ENCODE assay signal across 16 mouse cellular contexts in genomic region chr5:125507582-125507981, GRCm38 (mm10). TPM values are rescaled to one million over a fixed set of nuclear protein-coding genes. Genes with fewer than 3 reads are reported as not detected.
DNase-seq lines count a peak whose midpoint lies in the region; ATAC-seq and TF ChIP-seq lines count a peak whose summit lies in the region.
"Had no signal": no experiment of that assay in that cellular context is flagged by ENCODE, and none has a peak within 500 bp of the region (broad histone marks: within the 10 kb centered on the region; RNA-seq: fewer than 3 reads in every experiment).

No protein-coding gene starts in this region.

- in situ Hi-C loops in ES-E14 (cut with MboI; ENCODE audit: low sequenced_read_pairs in 2 of 2, unreplicated experiment in 2 of 2) = no loop called here

- WGBS in lung, embryonic 14.5 days = 92% methylated on average over 9 of the region's 9 CpGs
- WGBS in liver, embryonic 14.5 days (ENCODE audit: insufficient replicate concordance) = 77% methylated on average over 9 of the region's 9 CpGs

- no peak for TF ChIP-seq EP300 in liver, embryonic 14.5 days (IDR thresholded peaks at IDR 0.05; ENCODE audit: low read depth)

- H3K9ac ChIP-seq in lung, embryonic 14.5 days = no peak overlapping the region
- no peak overlapping the region for H3K9ac ChIP-seq in ES-E14 (ENCODE audit: insufficient read depth, low read depth, low read length, poor library complexity, severe bottlenecking)
- H3K9ac ChIP-seq in liver, embryonic 14.5 days (replicated peaks) = no peak overlapping the region
- H3K9ac ChIP-seq: heart, embryonic 15.5 days; midbrain, embryonic 12.5 days; neural tube, embryonic 13.5 days had no signal

- intact Hi-C loops in gastrocnemius, adult 2 months (cut with DNase I) = no loop called here

- ATAC-seq in lung, embryonic 14.5 days (ENCODE audit: insufficient read depth) = no peak
- no peak for ATAC-seq in liver, embryonic 14.5 days (ENCODE audit: insufficient read depth)

- peaks cover 60% of the 10 kb centered on the region; the same call in 1 of the 2 replicates for H3K36me3 ChIP-seq in lung, embryonic 14.5 days (ENCODE audit: insufficient read depth)
- peaks cover 12% of the 10 kb centered on the region; the same call in 1 of the 2 replicates for H3K36me3 ChIP-seq in ES-E14 (ENCODE audit: control insufficient read depth, insufficient read depth, low read length, poor library complexity, severe bottlenecking)
- no peaks in the 10 kb centered on the region for H3K36me3 ChIP-seq in liver, embryonic 14.5 days (replicated peaks; ENCODE audit: control insufficient read depth, insufficient read depth, low read depth)

- no peak overlapping the region for H3K4me3 ChIP-seq in gastrocnemius, adult 2 months
- H3K4me3 ChIP-seq in lung, embryonic 14.5 days (ENCODE audit: low read depth, low read length) = no peak overlapping the region
- H3K4me3 ChIP-seq in ES-E14 (ENCODE audit: insufficient read depth in 1 of 2, low read depth in 1 of 2, low read length in 2 of 2, poor library complexity in 1 of 2, severe bottlenecking in 1 of 2) = no peak overlapping the region
- no peak overlapping the region for H3K4me3 ChIP-seq in liver, embryonic 14.5 days (ENCODE audit: insufficient read depth in 1 of 2, low read depth in 2 of 2, low read length in 2 of 2)
- H3K4me3 ChIP-seq: forebrain, embryonic 10.5 days; heart, embryonic 15.5 days; midbrain, embryonic 12.5 days; neural tube, embryonic 13.5 days had no signal

- no peak overlapping the region for H3K27ac ChIP-seq in gastrocnemius, adult 2 months
- no peak overlapping the region for H3K27ac ChIP-seq in lung, embryonic 14.5 days (ENCODE audit: low read depth)
- H3K27ac ChIP-seq in ES-E14 (ENCODE audit: insufficient read depth, low read depth, low read length, poor library complexity, severe bottlenecking) = no peak overlapping the region; the same call in 1 of the 2 replicates
- H3K27ac ChIP-seq in liver, embryonic 14.5 days = no peak overlapping the region
- H3K27ac ChIP-seq: forebrain, embryonic 10.5 days; heart, embryonic 15.5 days; midbrain, embryonic 12.5 days; neural tube, embryonic 13.5 days had no signal

- H3K27me3 ChIP-seq in lung, embryonic 14.5 days (ENCODE audit: insufficient read depth, low read length) = no peaks in the 10 kb centered on the region
- H3K27me3 ChIP-seq in liver, embryonic 14.5 days (ENCODE audit: control insufficient read depth, insufficient read depth, low read length) = no peaks in the 10 kb centered on the region
- H3K27me3 ChIP-seq: heart, embryonic 15.5 days; midbrain, embryonic 12.5 days; neural tube, embryonic 13.5 days had no signal

- H3K4me2 ChIP-seq in lung, embryonic 14.5 days = no peak overlapping the region
- no peak overlapping the region for H3K4me2 ChIP-seq in liver, embryonic 14.5 days (ENCODE audit: low read depth)
- H3K4me2 ChIP-seq: heart, embryonic 15.5 days; midbrain, embryonic 12.5 days; neural tube, embryonic 13.5 days had no signal

- DNase-seq in gastrocnemius, adult 2 months = no peak
- no peak for DNase-seq in gastrocnemius, adult 18-20 months (ENCODE audit: low spot score)
- no peak for DNase-seq in lung, embryonic 14.5 days
- no peak for DNase-seq in lung, postnatal 4 days
- DNase-seq in ES-E14 (ENCODE audit: low read depth, low spot score) = peak; percentile 55
- DNase-seq in liver, embryonic 14.5 days (ENCODE audit: low read depth in 3 of 3, low spot score in 3 of 3) = no peak
- no peak for DNase-seq in ovary, postnatal 36 days (ENCODE audit: low spot score)
- DNase-seq in heart, adult 18-20 months = no peak
- DNase-seq: adrenal gland, adult 8-10 months; cerebellum, adult 11 months; gastrocnemius, postnatal 25 days; lung, postnatal 10 days had no signal

- H3K4me1 ChIP-seq in lung, embryonic 14.5 days (ENCODE audit: insufficient read depth) = no peaks in the 10 kb centered on the region
- peaks cover 0 to 20% of the 10 kb centered on the region in 2 experiments; a peak in 2 of 4 replicates for H3K4me1 ChIP-seq in ES-E14 (ENCODE audit: control insufficient read depth in 2 of 2, insufficient read depth in 2 of 2, low read length in 2 of 2, poor library complexity in 1 of 2)
- no peaks in the 10 kb centered on the region for H3K4me1 ChIP-seq in liver, embryonic 14.5 days (replicated peaks; ENCODE audit: control insufficient read depth in 2 of 2, insufficient read depth in 2 of 2, low read length in 1 of 2)
- H3K4me1 ChIP-seq: heart, embryonic 15.5 days; midbrain, embryonic 12.5 days had no signal

- no peaks in the 10 kb centered on the region for H3K9me3 ChIP-seq in lung, embryonic 14.5 days (ENCODE audit: low read depth, low read length)
- no peaks in the 10 kb centered on the region for H3K9me3 ChIP-seq in ES-E14 (ENCODE audit: control insufficient read depth, insufficient read depth, low read depth, low read length)
- H3K9me3 ChIP-seq in liver, embryonic 14.5 days (ENCODE audit: control insufficient read depth, low read length) = no peaks in the 10 kb centered on the region
- H3K9me3 ChIP-seq: forebrain, embryonic 10.5 days; heart, embryonic 15.5 days; midbrain, embryonic 12.5 days; neural tube, embryonic 13.5 days had no signal

- peak; percentile 36; the same call in 1 of the 2 replicates for TF ChIP-seq CTCF in gastrocnemius, adult 2 months (IDR thresholded peaks at IDR 0.05)
- TF ChIP-seq CTCF in lung, embryonic 14.5 days (IDR thresholded peaks at IDR 0.05; ENCODE audit: low read depth) = peak; percentile 27; the same call in 1 of the 2 replicates
- peak; percentile 52 for TF ChIP-seq CTCF in liver, embryonic 14.5 days (IDR thresholded peaks at IDR 0.05; ENCODE audit: low read depth)

TF ChIP-seq in ES-E14, 5 proteins besides CTCF, POLR2A, EP300 and RAD21:
- TF ChIP-seq ZC3H11A (IDR thresholded peaks at IDR 0.05; ENCODE audit: borderline replicate concordance, low read depth, low read length) (no peak), MAFK (IDR thresholded peaks at IDR 0.05; ENCODE audit: insufficient read depth, low read depth, low read length) (no peak), HCFC1 (IDR thresholded peaks at IDR 0.05; ENCODE audit: borderline replicate concordance, insufficient read depth, low read length) (no peak), CHD2 (IDR thresholded peaks at IDR 0.05; ENCODE audit: low read depth, low read length) (no peak), ZNF384 (IDR thresholded peaks at IDR 0.05; ENCODE audit: low read depth, low read length) (no peak)
TF ChIP-seq in ES-E14: peak in this region for 0.

RNA-seq across cellular contexts. Expression of gene Tmem132b, which starts 24.0 kb away (rescaled TPM):
- total RNA-seq in gastrocnemius, adult 2 months (2021) = under 1 TPM; 0.20 to 0.56 TPM
- total RNA-seq in gastrocnemius, adult 18-20 months (2021) = 1 to 10 TPM; 1.7 to 5.7 TPM
- not detected in 2 replicates for polyA plus RNA-seq in lung, embryonic 14.5 days (2014; fragmentation: Nextera tagmentation; extraction: Ambion mirVana)
- 0.13 and 0.48 TPM in 2 replicates for total RNA-seq in ES-E14 (2012; rRNA removed)
- 0.01 TPM in 1 of 2 replicates, not detected in the other for polyA plus RNA-seq in liver, embryonic 14.5 days (2012; rRNA removed)
- not detected in 2 replicates for polyA plus RNA-seq in liver, embryonic 14.5 days (2014; fragmentation: Nextera tagmentation; extraction: Ambion mirVana)
- total RNA-seq in heart, adult 18-20 months (2021) = not detected
- polyA plus RNA-seq: heart, embryonic 15.5 days had no signal

RNA-seq across cellular contexts. Expression of gene Aacs, which starts 32.0 kb away (rescaled TPM):
- total RNA-seq in gastrocnemius, adult 2 months (2021) = 1 to 10 TPM; 2.8 to 3.3 TPM
- 1 to 10 TPM; 2.4 to 5.0 TPM for total RNA-seq in gastrocnemius, adult 18-20 months (2021)
- polyA plus RNA-seq in lung, embryonic 14.5 days (2014; fragmentation: Nextera tagmentation; extraction: Ambion mirVana) = 37.1 and 42.7 TPM in 2 replicates
- total RNA-seq in ES-E14 (2012; rRNA removed) = 16.5 and 20.6 TPM in 2 replicates
- 11.0 and 11.6 TPM in 2 replicates for polyA plus RNA-seq in liver, embryonic 14.5 days (2012; rRNA removed)
- 13.2 and 13.5 TPM in 2 replicates for polyA plus RNA-seq in liver, embryonic 14.5 days (2014; fragmentation: Nextera tagmentation; extraction: Ambion mirVana)
- total RNA-seq in heart, adult 18-20 months (2021) = 1 to 10 TPM; 4.9 to 9.9 TPM
